Mouse (Mus musculus) G1E-ER4 (cell line): ENCODE data around the gene Nlrp9b. TPM values are rescaled to one million over a fixed set of nuclear protein-coding genes. Genes with fewer than 3 reads are reported as not detected.
"Not testable (repeated sequence)": the region's sequence is repeated elsewhere in the genome, so short reads cannot be mapped to it uniquely, and the experiment has no call there.

Source experiments
- GATA1 ChIP-seq: IDR thresholded peaks from one replicate; pipeline ENCODE4 v1.8.0; 2012; ENCODE audit warnings: low read length, inconsistent platforms
- polyA plus RNA-seq: library from polyadenylated mRNA; stranded (reverse); fragments of >175 nt; gene quantifications from 2 replicates; pipeline ENCODE4 v1.2.3, GENCODE M21; 2012

Nlrp9b gene
- not detected in 2 replicates for polyA plus RNA-seq

GRCm38 (mm10) chr7:19991165-19991564 lies at the start of gene Nlrp9b:
Gene Nlrp9b, plus strand, starts transcription at chr7:19991465.
- TF ChIP-seq GATA1, result not testable (repeated sequence)

GRCm38 (mm10) chr7:19944709-19945108 lies 46.6 kb upstream of the Nlrp9b start:
- TF ChIP-seq GATA1, result no peak

- no peak for TF ChIP-seq GATA1
Observed at GRCm38 (mm10) chr7:19945201-19945600, 46.1 kb upstream of the Nlrp9b start.

GRCm38 (mm10) chr7:19945821-19946515 lies 45.3 kb upstream of the Nlrp9b start:
- no peak for TF ChIP-seq GATA1

GRCm38 (mm10) chr7:19948956-19949355 lies 42.3 kb upstream of the Nlrp9b start:
- TF ChIP-seq GATA1, result no peak

GRCm38 (mm10) chr7:19949996-19950395 lies 41.3 kb upstream of the Nlrp9b start:
- no peak for TF ChIP-seq GATA1

- TF ChIP-seq GATA1, result no peak
Observed at GRCm38 (mm10) chr7:19950589-19950988, 40.7 kb upstream of the Nlrp9b start, which contains the start of gene Igsf23. Gene Igsf23, minus strand, starts transcription at chr7:19950756.

GRCm38 (mm10) chr7:19952320-19952986 lies 38.8 kb upstream of the Nlrp9b start:
- TF ChIP-seq GATA1, result no peak

GRCm38 (mm10) chr7:19953054-19953453 lies 38.2 kb upstream of the Nlrp9b start:
- TF ChIP-seq GATA1, result no peak

- TF ChIP-seq GATA1, result no peak
Observed at GRCm38 (mm10) chr7:19955861-19956260, 35.4 kb upstream of the Nlrp9b start.

- no peak for TF ChIP-seq GATA1
Observed at GRCm38 (mm10) chr7:19956341-19956781, 34.9 kb upstream of the Nlrp9b start.

GRCm38 (mm10) chr7:19962423-19962822 lies 28.8 kb upstream of the Nlrp9b start:
- no peak for TF ChIP-seq GATA1

GRCm38 (mm10) chr7:19964985-19965579 lies 26.2 kb upstream of the Nlrp9b start, which contains the start of gene Ceacam20:
Gene Ceacam20, plus strand, starts transcription at chr7:19965412.
- no peak for TF ChIP-seq GATA1

- TF ChIP-seq GATA1, result no peak
Observed at GRCm38 (mm10) chr7:19969106-19969505, 22.2 kb upstream of the Nlrp9b start.

- no peak for TF ChIP-seq GATA1
Observed at GRCm38 (mm10) chr7:19969541-19970090, 21.6 kb upstream of the Nlrp9b start.

GRCm38 (mm10) chr7:19970196-19970595 lies 21.1 kb upstream of the Nlrp9b start:
- no peak for TF ChIP-seq GATA1
